Comparison of ENCODE assay signal across 8 mouse cellular contexts in the genomic region with DNA sequence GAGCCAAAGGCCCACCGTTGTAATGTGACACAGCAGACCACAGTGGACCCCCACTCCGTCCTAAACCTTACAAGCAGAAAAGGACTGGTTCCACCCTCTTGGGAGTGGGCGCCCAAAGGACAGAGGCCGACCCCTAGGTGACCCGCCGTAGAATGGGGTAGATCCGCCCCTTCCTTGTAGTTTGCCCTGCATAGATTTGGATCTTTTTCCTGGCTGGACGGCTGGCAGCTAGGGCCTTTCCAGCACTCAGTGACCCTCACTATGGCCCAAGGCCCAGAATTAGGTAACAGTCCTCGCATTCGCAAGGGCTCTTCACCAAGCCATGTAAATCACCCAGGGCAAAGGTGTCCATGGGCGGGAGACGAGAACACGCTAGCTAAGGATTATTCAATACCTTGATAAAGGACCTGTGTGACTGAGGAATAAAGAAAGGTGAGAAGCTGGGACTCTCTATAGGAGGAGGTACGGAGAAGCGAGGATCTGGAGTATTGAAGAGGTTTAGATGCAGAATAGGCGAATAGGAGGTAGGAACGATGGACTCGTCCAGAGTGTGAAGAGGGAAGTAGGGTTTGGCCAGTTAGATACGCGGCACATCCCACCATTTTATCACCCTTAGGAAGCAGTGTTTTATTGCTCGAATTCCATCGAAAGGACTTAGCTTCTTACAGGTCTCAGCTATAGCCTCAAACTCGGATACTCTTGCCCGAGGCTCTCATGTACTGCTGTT. TPM values are rescaled to one million over a fixed set of nuclear protein-coding genes. Genes with fewer than 3 reads are reported as not detected.
A peak's percentile ranks its signal among the peaks of the same experiment; 100 is the strongest.
DNase-seq lines count a peak whose midpoint lies in the region; ATAC-seq and TF ChIP-seq lines count a peak whose summit lies in the region.

No protein-coding gene starts in this region.

- no peak for TF ChIP-seq POLR2A in spleen, adult 2 months (IDR thresholded peaks at IDR 0.05; ENCODE audit: low read depth, low read length)
- TF ChIP-seq POLR2A in embryonic fibroblast, embryonic 13.5 days (IDR thresholded peaks at IDR 0.05; ENCODE audit: low read depth, low read length) = peak; percentile 48; the same call in 1 of the 2 replicates
- no peak for TF ChIP-seq POLR2A in kidney, adult 2 months (IDR thresholded peaks at IDR 0.05; ENCODE audit: low read depth, low read length)

- H3K36me3 ChIP-seq in spleen, adult 2 months (ENCODE audit: control insufficient read depth, insufficient read depth, low read length) = peaks cover 7% of the 10 kb centered on the region
- H3K36me3 ChIP-seq in kidney, adult 2 months (ENCODE audit: control insufficient read depth, insufficient read depth, low read length) = no peaks in the 10 kb centered on the region
- H3K36me3 ChIP-seq in lung, postnatal 0 days (ENCODE audit: insufficient read depth, low read length) = no peaks in the 10 kb centered on the region

- peak overlapping the region; percentile 90 for H3K4me3 ChIP-seq in spleen, adult 2 months (ENCODE audit: extremely low read depth, insufficient read depth, insufficient read length)
- H3K4me3 ChIP-seq in embryonic fibroblast, embryonic 13.5 days (ENCODE audit: insufficient read depth, low read length) = peak overlapping the region; percentile 84
- peak overlapping the region; percentile 67 for H3K4me3 ChIP-seq in kidney, adult 2 months (ENCODE audit: insufficient read depth, low read depth, low read length)
- H3K4me3 ChIP-seq in lung, postnatal 0 days (ENCODE audit: low read depth, low read length) = peak overlapping the region; percentile 81

- H3K27ac ChIP-seq in spleen, adult 2 months (ENCODE audit: insufficient read depth, low read length) = peak overlapping the region; percentile 96
- peak overlapping the region; percentile 84 for H3K27ac ChIP-seq in embryonic fibroblast, embryonic 13.5 days (ENCODE audit: insufficient read depth, low read length)
- peak overlapping the region; percentile 97 for H3K27ac ChIP-seq in kidney, adult 2 months (ENCODE audit: insufficient read depth, low read depth, low read length)
- H3K27ac ChIP-seq in lung, postnatal 0 days (ENCODE audit: low read length) = peak overlapping the region; percentile 96

- H3K9me3 ChIP-seq in lung, postnatal 0 days (ENCODE audit: low read length) = no peaks in the 10 kb centered on the region

- 0 out of 2 replicates have a peak, but pooled peaks have one; percentile 1 for TF ChIP-seq EP300 in lung, postnatal 0 days (IDR thresholded peaks at IDR 0.05)

- peak; percentile 1; the same call in 1 of the 2 replicates for ATAC-seq in lung, postnatal 0 days

- peak overlapping the region; percentile 96 for H3K4me2 ChIP-seq in lung, postnatal 0 days (replicated peaks; ENCODE audit: low read depth, low read length)

- no peaks in the 10 kb centered on the region for H3K27me3 ChIP-seq in spleen, adult 2 months (ENCODE audit: control insufficient read depth, insufficient read depth, low read length)
- no peaks in the 10 kb centered on the region for H3K27me3 ChIP-seq in kidney, adult 2 months (replicated peaks; ENCODE audit: control insufficient read depth, insufficient read depth, low read length)
- no peaks in the 10 kb centered on the region for H3K27me3 ChIP-seq in lung, postnatal 0 days (replicated peaks; ENCODE audit: insufficient read depth, low read length)

- 22% methylated on average over 24 of the region's 24 CpGs for WGBS in spleen, adult 2 months
- WGBS in kidney, adult 2 months = 7% methylated on average over 24 of the region's 24 CpGs
- 13% methylated on average over 24 of the region's 24 CpGs for WGBS in lung, postnatal 0 days

- no peak for DNase-seq in spleen, adult 2 months (ENCODE audit: low read depth in 1 of 2, low spot score in 2 of 2)
- no peak for DNase-seq in spleen, adult 12 weeks (ENCODE audit: low spot score)
- DNase-seq in kidney, adult 2 months = peak; percentile 88
- peak; percentile 89 for DNase-seq in lung, postnatal 0 days (ENCODE audit: low spot score)
- DNase-seq in testis, postnatal 10 days (ENCODE audit: low spot score) = peak; percentile 64
- no peak for DNase-seq in embryo, embryonic 10 days (ENCODE audit: low spot score)
- DNase-seq in cerebellum, postnatal 25 days = no peak

- TF ChIP-seq CTCF in spleen, adult 2 months (IDR thresholded peaks at IDR 0.05; ENCODE audit: extremely low read depth, insufficient read depth, insufficient read length, insufficient replicate concordance) = no peak
- no peak for TF ChIP-seq CTCF in embryonic fibroblast, embryonic 13.5 days (IDR thresholded peaks at IDR 0.05; ENCODE audit: borderline replicate concordance, insufficient read depth, low read length)
- no peak for TF ChIP-seq CTCF in kidney, adult 2 months (conservative IDR thresholded peaks at IDR 0.05; ENCODE audit: insufficient read depth, insufficient read length, low read depth, low read length)
- TF ChIP-seq CTCF in lung, postnatal 0 days (IDR thresholded peaks at IDR 0.05) = no peak

- peaks cover 33% of the 10 kb centered on the region; the same call in 1 of the 2 replicates for H3K4me1 ChIP-seq in spleen, adult 2 months (ENCODE audit: control insufficient read depth, insufficient read depth, insufficient read length)
- peaks cover 4% of the 10 kb centered on the region; the same call in 1 of the 2 replicates for H3K4me1 ChIP-seq in embryonic fibroblast, embryonic 13.5 days (ENCODE audit: control insufficient read depth, insufficient read depth, low read length)
- peaks cover 32% of the 10 kb centered on the region for H3K4me1 ChIP-seq in kidney, adult 2 months (ENCODE audit: control insufficient read depth, insufficient read depth, low read length)
- H3K4me1 ChIP-seq in lung, postnatal 0 days (ENCODE audit: insufficient read depth, low read depth, low read length) = peaks cover 21% of the 10 kb centered on the region

- peak overlapping the region; percentile 36 for H3K9ac ChIP-seq in lung, postnatal 0 days (replicated peaks; ENCODE audit: low read depth)

RNA-seq across cellular contexts. Expression of a gene that starts 0.6 kb away (rescaled TPM):
- polyA plus RNA-seq in spleen, adult 2 months (2012; rRNA removed) = 156 and 187 TPM in 2 replicates
- 97.5 and 109 TPM in 2 replicates for polyA plus RNA-seq in embryonic fibroblast, embryonic 13.5 days (2011; ENCODE audit: insufficient read length, low read depth, missing spikeins)
- polyA plus RNA-seq in kidney, adult 2 months (2012; rRNA removed) = 245 and 294 TPM in 2 replicates
- 35.7 and 40.0 TPM in 2 replicates for polyA plus RNA-seq in lung, postnatal 0 days (2015; fragmentation: Nextera tagmentation; extraction: Ambion mirVana)

RNA-seq across cellular contexts. Expression of a gene that starts 1.2 kb away (rescaled TPM):
- polyA plus RNA-seq in spleen, adult 2 months (2012; rRNA removed) = 54.1 and 61.8 TPM in 2 replicates
- polyA plus RNA-seq in embryonic fibroblast, embryonic 13.5 days (2011; ENCODE audit: insufficient read length, low read depth, missing spikeins) = 34.1 and 41.0 TPM in 2 replicates
- polyA plus RNA-seq in kidney, adult 2 months (2012; rRNA removed) = 208 and 256 TPM in 2 replicates
- 81.5 and 84.1 TPM in 2 replicates for polyA plus RNA-seq in lung, postnatal 0 days (2015; fragmentation: Nextera tagmentation; extraction: Ambion mirVana)

RNA-seq across cellular contexts. Expression of a gene that starts 7.0 kb away (rescaled TPM):
- 5.2 and 5.3 TPM in 2 replicates for polyA plus RNA-seq in spleen, adult 2 months (2012; rRNA removed)
- polyA plus RNA-seq in embryonic fibroblast, embryonic 13.5 days (2011; ENCODE audit: insufficient read length, low read depth, missing spikeins) = 0.70 and 0.83 TPM in 2 replicates
- 2.1 TPM in 2 replicates for polyA plus RNA-seq in kidney, adult 2 months (2012; rRNA removed)
- polyA plus RNA-seq in lung, postnatal 0 days (2015; fragmentation: Nextera tagmentation; extraction: Ambion mirVana) = 3,782 and 4,046 TPM in 2 replicates

RNA-seq across cellular contexts. Expression of a gene that starts 11.1 kb away (rescaled TPM):
- polyA plus RNA-seq in spleen, adult 2 months (2012; rRNA removed) = 3.2 and 3.9 TPM in 2 replicates
- polyA plus RNA-seq in embryonic fibroblast, embryonic 13.5 days (2011; ENCODE audit: insufficient read length, low read depth, missing spikeins) = 0.48 and 0.51 TPM in 2 replicates
- polyA plus RNA-seq in kidney, adult 2 months (2012; rRNA removed) = 5.1 and 5.3 TPM in 2 replicates
- polyA plus RNA-seq in lung, postnatal 0 days (2015; fragmentation: Nextera tagmentation; extraction: Ambion mirVana) = 4.4 and 5.2 TPM in 2 replicates

RNA-seq across cellular contexts. Expression of a gene that starts 13.6 kb away (rescaled TPM):
- polyA plus RNA-seq in spleen, adult 2 months (2012; rRNA removed) = 60.4 and 69.5 TPM in 2 replicates
- 38.2 and 43.9 TPM in 2 replicates for polyA plus RNA-seq in embryonic fibroblast, embryonic 13.5 days (2011; ENCODE audit: insufficient read length, low read depth, missing spikeins)
- 51.3 and 56.2 TPM in 2 replicates for polyA plus RNA-seq in kidney, adult 2 months (2012; rRNA removed)
- 15.0 and 15.6 TPM in 2 replicates for polyA plus RNA-seq in lung, postnatal 0 days (2015; fragmentation: Nextera tagmentation; extraction: Ambion mirVana)

Comparison
In these comparisons a context has a peak if more than half of its experiments do, and no peak if none do; other contexts are left out.
1. DNase-seq: peak in kidney, adult 2 months (single experiment), lung, postnatal 0 days (single experiment) and testis, postnatal 10 days (single experiment); none in spleen, adult 2 months (0 of 2), spleen, adult 12 weeks (single experiment), embryo, embryonic 10 days (single experiment) and cerebellum, postnatal 25 days (0 of 2).
2. RNA of a gene that starts 7.0 kb away (polyA plus RNA-seq): 3,782 to 4,046 TPM in lung, postnatal 0 days; 5.2 to 5.3 TPM in spleen, adult 2 months, 2.1 TPM in kidney, adult 2 months and 0.70 to 0.83 TPM in embryonic fibroblast, embryonic 13.5 days; every median in the first group is over 100 times any median in the second.
3. Peak in every context shown above with its lines, with median percentiles within 50 percentile points of each other: H3K27ac ChIP-seq and H3K4me3 ChIP-seq.